Mouse (Mus musculus): ENCODE data around the gene Tmigd3.

DNA sequence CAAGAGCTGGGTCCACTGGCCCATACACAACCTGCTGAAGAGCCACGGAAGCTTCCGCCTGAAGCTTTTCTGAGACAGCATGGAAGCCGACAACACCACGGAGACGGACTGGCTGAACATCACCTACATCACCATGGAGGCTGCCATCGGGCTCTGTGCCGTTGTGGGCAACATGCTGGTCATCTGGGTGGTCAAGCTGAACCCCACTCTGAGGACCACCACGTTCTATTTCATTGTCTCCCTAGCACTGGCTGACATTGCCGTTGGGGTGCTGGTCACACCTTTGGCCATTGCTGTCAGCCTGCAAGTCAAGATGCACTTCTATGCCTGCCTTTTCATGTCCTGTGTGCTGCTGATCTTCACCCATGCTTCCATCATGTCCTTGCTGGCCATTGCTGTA lies 34.0 kb downstream of the Tmigd3 start:
- no peak for TF ChIP-seq CTCF (IDR thresholded peaks at IDR 0.05; ENCODE audit: borderline replicate concordance, insufficient read depth, low read depth, low read length)
- TF ChIP-seq POLR2A (IDR thresholded peaks at IDR 0.05; ENCODE audit: borderline replicate concordance, insufficient read depth, low read length), result no peak

Measured in cerebellum, adult 2 months (tissue).